Mouse (Mus musculus): ENCODE data around the gene 1810046K07Rik. TPM values are rescaled to one million over a fixed set of nuclear protein-coding genes. Genes with fewer than 3 reads are reported as not detected.
A peak's percentile ranks its signal among the peaks of the same experiment; 100 is the strongest.

Gene 1810046K07Rik
- polyA plus RNA-seq (2014; fragmentation: Nextera tagmentation; extraction: Ambion mirVana), result not detected in 2 replicates

GRCm38 (mm10) chr9:51328731-51329130 lies at the start of gene 1810046K07Rik:
Gene 1810046K07Rik (minus strand): TSS chr9:51328917.
- no peaks in the 10 kb centered on the region for H3K36me3 ChIP-seq (ENCODE audit: control insufficient read depth, insufficient read depth, low read length)

GRCm38 (mm10) chr9:51369560-51369959 lies 40.8 kb upstream of the 1810046K07Rik start:
- no peaks in the 10 kb centered on the region for H3K36me3 ChIP-seq (ENCODE audit: control insufficient read depth, insufficient read depth, low read length)
- H3K27me3 ChIP-seq (replicated peaks; ENCODE audit: control insufficient read depth, insufficient read depth, low read length), result no peaks in the 10 kb centered on the region
- no peaks in the 10 kb centered on the region for H3K4me1 ChIP-seq (ENCODE audit: control insufficient read depth, insufficient read depth, low read length)
- H3K9ac ChIP-seq (ENCODE audit: low read depth, low read length), result no peak overlapping the region
- ATAC-seq (ENCODE audit: low read depth) (no peak), DNase-seq (ENCODE audit: low spot score) (peak; percentile 9)
- no peak overlapping the region for H3K4me3 ChIP-seq (ENCODE audit: low read depth, low read length)
- H3K27ac ChIP-seq (replicated peaks; ENCODE audit: low read depth, low read length), result no peak overlapping the region
- H3K9me3 ChIP-seq (ENCODE audit: control insufficient read depth, low read length), result no peaks in the 10 kb centered on the region
- no peak overlapping the region for H3K4me2 ChIP-seq (ENCODE audit: low read depth, low read length)
- WGBS, result 63% methylated on average over 3 of the region's 3 CpGs

More at GRCm38 (mm10) chr9:51328731-51329130, at the start of gene 1810046K07Rik:
- 79% methylated on average over 3 of the region's 3 CpGs for WGBS
- Histone ChIP-seq H3K9ac (ENCODE audit: low read depth, low read length) (no peak within 1 kb of the TSS), H3K27ac (replicated peaks; ENCODE audit: low read depth, low read length) (no peak within 1 kb of the TSS), H3K27me3 (replicated peaks; ENCODE audit: control insufficient read depth, insufficient read depth, low read length) (no peaks in the 10 kb centered on the region), H3K4me3 (ENCODE audit: low read depth, low read length) (no peak within 1 kb of the TSS), H3K4me1 (ENCODE audit: control insufficient read depth, insufficient read depth, low read length) (no peaks in the 10 kb centered on the region), H3K4me2 (ENCODE audit: low read depth, low read length) (no peak within 1 kb of the TSS), H3K9me3 (ENCODE audit: control insufficient read depth, low read length) (no peaks in the 10 kb centered on the region)
- no peak for ATAC-seq (ENCODE audit: low read depth)
- DNase-seq (ENCODE audit: low spot score), result no peak

GRCm38 (mm10) chr9:51367124-51367523 lies 38.4 kb upstream of the 1810046K07Rik start:
- ATAC-seq (ENCODE audit: low read depth) (no peak), DNase-seq (ENCODE audit: low spot score) (no peak)
- Histone ChIP-seq H3K4me3 (ENCODE audit: low read depth, low read length) (no peak overlapping the region), H3K9me3 (ENCODE audit: control insufficient read depth, low read length) (no peaks in the 10 kb centered on the region), H3K36me3 (ENCODE audit: control insufficient read depth, insufficient read depth, low read length) (no peaks in the 10 kb centered on the region), H3K4me2 (ENCODE audit: low read depth, low read length) (no peak overlapping the region), H3K27me3 (replicated peaks; ENCODE audit: control insufficient read depth, insufficient read depth, low read length) (no peaks in the 10 kb centered on the region), H3K9ac (ENCODE audit: low read depth, low read length) (no peak overlapping the region), H3K4me1 (ENCODE audit: control insufficient read depth, insufficient read depth, low read length) (no peaks in the 10 kb centered on the region), H3K27ac (replicated peaks; ENCODE audit: low read depth, low read length) (no peak overlapping the region)
- WGBS, result 82% methylated on average over 3 of the region's 3 CpGs

GRCm38 (mm10) chr9:51364059-51364458 lies 35.3 kb upstream of the 1810046K07Rik start:
- Histone ChIP-seq H3K4me3 (ENCODE audit: low read depth, low read length) (no peak overlapping the region), H3K4me2 (ENCODE audit: low read depth, low read length) (no peak overlapping the region), H3K9me3 (ENCODE audit: control insufficient read depth, low read length) (no peaks in the 10 kb centered on the region), H3K27ac (replicated peaks; ENCODE audit: low read depth, low read length) (no peak overlapping the region), H3K4me1 (ENCODE audit: control insufficient read depth, insufficient read depth, low read length) (no peaks in the 10 kb centered on the region), H3K27me3 (replicated peaks; ENCODE audit: control insufficient read depth, insufficient read depth, low read length) (no peaks in the 10 kb centered on the region), H3K9ac (ENCODE audit: low read depth, low read length) (no peak overlapping the region), H3K36me3 (ENCODE audit: control insufficient read depth, insufficient read depth, low read length) (no peaks in the 10 kb centered on the region)
- DNase-seq (ENCODE audit: low spot score) (no peak), ATAC-seq (ENCODE audit: low read depth) (no peak)
- WGBS, result 66% methylated on average over 4 of the region's 4 CpGs

GRCm38 (mm10) chr9:51353511-51353910 lies 24.8 kb upstream of the 1810046K07Rik start:
- no peak overlapping the region for H3K4me3 ChIP-seq (ENCODE audit: low read depth, low read length)
- H3K4me1 ChIP-seq (ENCODE audit: control insufficient read depth, insufficient read depth, low read length), result no peaks in the 10 kb centered on the region
- no peak overlapping the region for H3K4me2 ChIP-seq (ENCODE audit: low read depth, low read length)
- no peaks in the 10 kb centered on the region for H3K9me3 ChIP-seq (ENCODE audit: control insufficient read depth, low read length)
- 69% methylated on average over 3 of the region's 3 CpGs for WGBS
- H3K27me3 ChIP-seq (replicated peaks; ENCODE audit: control insufficient read depth, insufficient read depth, low read length), result no peaks in the 10 kb centered on the region
- DNase-seq (ENCODE audit: low spot score), result peak; percentile 29
- H3K36me3 ChIP-seq (ENCODE audit: control insufficient read depth, insufficient read depth, low read length), result no peaks in the 10 kb centered on the region
- no peak overlapping the region for H3K27ac ChIP-seq (replicated peaks; ENCODE audit: low read depth, low read length)
- no peak overlapping the region for H3K9ac ChIP-seq (ENCODE audit: low read depth, low read length)
- ATAC-seq (ENCODE audit: low read depth), result no peak

- Histone ChIP-seq H3K36me3 (ENCODE audit: control insufficient read depth, insufficient read depth, low read length) (no peaks in the 10 kb centered on the region), H3K4me3 (ENCODE audit: low read depth, low read length) (no peak overlapping the region), H3K9ac (ENCODE audit: low read depth, low read length) (no peak overlapping the region), H3K27ac (replicated peaks; ENCODE audit: low read depth, low read length) (no peak overlapping the region), H3K4me2 (ENCODE audit: low read depth, low read length) (no peak overlapping the region), H3K9me3 (ENCODE audit: control insufficient read depth, low read length) (no peaks in the 10 kb centered on the region), H3K27me3 (replicated peaks; ENCODE audit: control insufficient read depth, insufficient read depth, low read length) (no peaks in the 10 kb centered on the region), H3K4me1 (ENCODE audit: control insufficient read depth, insufficient read depth, low read length) (0 out of 2 replicates have a peak, but pooled peaks cover 4% of the 10 kb centered on the region)
- no peak for DNase-seq (ENCODE audit: low spot score)
- ATAC-seq (ENCODE audit: low read depth), result no peak
- WGBS, result 74% methylated on average over 3 of the region's 3 CpGs
Observed at GRCm38 (mm10) chr9:51352896-51353295, 24.2 kb upstream of the 1810046K07Rik start.

- H3K4me2 ChIP-seq (ENCODE audit: low read depth, low read length), result no peak overlapping the region
- no peak overlapping the region for H3K4me3 ChIP-seq (ENCODE audit: low read depth, low read length)
- DNase-seq (ENCODE audit: low spot score), result peak; percentile 43
- H3K27ac ChIP-seq (replicated peaks; ENCODE audit: low read depth, low read length), result no peak overlapping the region
- H3K9ac ChIP-seq (ENCODE audit: low read depth, low read length), result no peak overlapping the region
- no peak for ATAC-seq (ENCODE audit: low read depth)
- H3K36me3 ChIP-seq (ENCODE audit: control insufficient read depth, insufficient read depth, low read length), result no peaks in the 10 kb centered on the region
- 50% methylated on average over 5 of the region's 5 CpGs for WGBS
- H3K27me3 ChIP-seq (replicated peaks; ENCODE audit: control insufficient read depth, insufficient read depth, low read length), result no peaks in the 10 kb centered on the region
- H3K4me1 ChIP-seq (ENCODE audit: control insufficient read depth, insufficient read depth, low read length), result 0 out of 2 replicates have a peak, but pooled peaks cover 4% of the 10 kb centered on the region
- H3K9me3 ChIP-seq (ENCODE audit: control insufficient read depth, low read length), result no peaks in the 10 kb centered on the region
Observed at GRCm38 (mm10) chr9:51349422-51349821, 20.7 kb upstream of the 1810046K07Rik start.

- no peaks in the 10 kb centered on the region for H3K36me3 ChIP-seq (ENCODE audit: control insufficient read depth, insufficient read depth, low read length)
Observed at GRCm38 (mm10) chr9:51345768-51346167, 17.1 kb upstream of the 1810046K07Rik start.

GRCm38 (mm10) chr9:51335294-51336010 lies 6.7 kb upstream of the 1810046K07Rik start:
- H3K9me3 ChIP-seq (ENCODE audit: control insufficient read depth, low read length), result no peaks in the 10 kb centered on the region
- H3K9ac ChIP-seq (ENCODE audit: low read depth, low read length), result no peak overlapping the region
- H3K27ac ChIP-seq (replicated peaks; ENCODE audit: low read depth, low read length), result no peak overlapping the region
- H3K36me3 ChIP-seq (ENCODE audit: control insufficient read depth, insufficient read depth, low read length), result no peaks in the 10 kb centered on the region
- no peak overlapping the region for H3K4me3 ChIP-seq (ENCODE audit: low read depth, low read length)
- peak; percentile 91 for DNase-seq (ENCODE audit: low spot score)
- H3K4me2 ChIP-seq (ENCODE audit: low read depth, low read length), result peak overlapping the region; percentile 40
- no peaks in the 10 kb centered on the region for H3K4me1 ChIP-seq (ENCODE audit: control insufficient read depth, insufficient read depth, low read length)
- ATAC-seq (ENCODE audit: low read depth), result peak; percentile 85
- WGBS, result 21% methylated on average over 8 of the region's 8 CpGs
- no peaks in the 10 kb centered on the region for H3K27me3 ChIP-seq (replicated peaks; ENCODE audit: control insufficient read depth, insufficient read depth, low read length)

More at GRCm38 (mm10) chr9:51345768-51346167, 17.1 kb upstream of the 1810046K07Rik start:
- no peak overlapping the region for H3K4me3 ChIP-seq (ENCODE audit: low read depth, low read length)
- H3K4me1 ChIP-seq (ENCODE audit: control insufficient read depth, insufficient read depth, low read length), result 0 out of 2 replicates have a peak, but pooled peaks cover 4% of the 10 kb centered on the region
- DNase-seq (ENCODE audit: low spot score) (no peak), ATAC-seq (ENCODE audit: low read depth) (no peak)
- no peaks in the 10 kb centered on the region for H3K9me3 ChIP-seq (ENCODE audit: control insufficient read depth, low read length)
- H3K9ac ChIP-seq (ENCODE audit: low read depth, low read length), result no peak overlapping the region
- no peak overlapping the region for H3K4me2 ChIP-seq (ENCODE audit: low read depth, low read length)
- peaks cover 4% of the 10 kb centered on the region; the same call in 1 of the 2 replicates for H3K27me3 ChIP-seq (replicated peaks; ENCODE audit: control insufficient read depth, insufficient read depth, low read length)
- 90% methylated on average over 9 of the region's 9 CpGs for WGBS
- H3K27ac ChIP-seq (replicated peaks; ENCODE audit: low read depth, low read length), result no peak overlapping the region

Measured in embryonic facial prominence, embryonic 14.5 days (tissue).